Mouse (Mus musculus) megakaryocyte, adult 5-6 weeks (primary cell): ENCODE data around the gene Col27a1. TPM values are rescaled to one million over a fixed set of nuclear protein-coding genes. Genes with fewer than 3 reads are reported as not detected.

Experiments used
- ATAC-seq: 2 replicates; pipeline ENCODE4 v1.8.0; 2016; ENCODE audit warnings: mild to moderate bottlenecking, inconsistent platforms; ENCODE audit not compliant: poor library complexity, severe bottlenecking
- total RNA-seq, 2 experiments: library from RNA; stranded (forward) in 1 of 2; stranded (reverse) in 1 of 2; fragments of 153-499, 151-499 nt in 1 of 2; fragments of 221-1000, 200-1000 nt in 1 of 2; gene quantifications; 2 replicates each; pipeline versions ENCODE4 v1.2.3 to v1.2.4; 2015 to 2017

Gene Col27a1
- total RNA-seq, 2 experiments from 2014 or later, result 0.42 to 0.44 TPM

- ATAC-seq, result no peak
These were observed 148.3 kb downstream of the Col27a1 start, which contains the start of gene Orm2 for GRCm38 (mm10) chr4:63362150-63362549. Orm2 (plus strand) TSS chr4:63362449.

- ATAC-seq, result peak; percentile 80
These were observed 154.8 kb downstream of the Col27a1 start for GRCm38 (mm10) chr4:63368577-63368976.

- ATAC-seq, result no peak
These were observed 157.1 kb downstream of the Col27a1 start for GRCm38 (mm10) chr4:63370897-63371296.

GRCm38 (mm10) chr4:63371890-63372289 is 158.1 kb downstream of the Col27a1 start:
- peak; percentile 51 for ATAC-seq

DNA sequence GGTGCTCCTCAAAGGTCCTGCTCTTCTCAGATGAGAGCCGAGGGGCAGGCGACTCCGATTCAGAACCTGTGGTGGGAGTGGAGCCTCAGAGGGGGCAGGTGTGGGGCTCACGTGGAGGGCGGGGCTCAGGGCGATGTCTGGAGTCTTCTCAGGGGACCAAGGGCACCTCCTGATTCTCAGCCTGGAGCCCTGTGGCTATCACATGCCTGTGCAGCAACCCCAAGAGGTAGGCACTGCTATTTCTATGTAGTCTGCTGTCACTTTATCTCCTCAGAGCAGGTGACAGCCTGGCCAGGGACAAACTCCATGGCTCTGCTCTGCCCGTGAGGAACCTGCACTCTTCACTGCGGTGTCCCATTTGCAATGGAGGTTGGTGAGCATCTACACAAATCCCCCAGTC is 159.6 kb downstream of the Col27a1 start:
- no peak for ATAC-seq

DNA sequence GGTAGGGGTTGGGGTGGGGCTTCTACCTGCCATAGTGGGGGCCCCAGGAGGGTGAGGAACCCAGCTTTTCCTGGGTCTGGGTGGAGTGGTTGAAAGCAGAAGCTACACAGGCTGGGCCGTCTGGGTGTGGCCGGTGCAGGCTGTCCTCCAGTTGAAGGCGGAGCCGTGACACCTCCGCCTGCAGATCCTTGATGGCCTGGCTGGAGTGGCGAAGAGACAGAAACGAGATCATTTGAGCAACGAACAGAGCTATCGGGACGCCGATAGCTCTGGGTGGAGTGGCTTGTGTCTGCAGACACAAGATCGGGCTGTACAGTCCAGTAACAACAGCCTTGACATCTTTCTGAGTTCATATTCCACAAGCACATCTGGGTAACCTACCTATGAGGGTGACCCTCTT is 160.5 kb downstream of the Col27a1 start:
- ATAC-seq, result peak; percentile 74

DNA sequence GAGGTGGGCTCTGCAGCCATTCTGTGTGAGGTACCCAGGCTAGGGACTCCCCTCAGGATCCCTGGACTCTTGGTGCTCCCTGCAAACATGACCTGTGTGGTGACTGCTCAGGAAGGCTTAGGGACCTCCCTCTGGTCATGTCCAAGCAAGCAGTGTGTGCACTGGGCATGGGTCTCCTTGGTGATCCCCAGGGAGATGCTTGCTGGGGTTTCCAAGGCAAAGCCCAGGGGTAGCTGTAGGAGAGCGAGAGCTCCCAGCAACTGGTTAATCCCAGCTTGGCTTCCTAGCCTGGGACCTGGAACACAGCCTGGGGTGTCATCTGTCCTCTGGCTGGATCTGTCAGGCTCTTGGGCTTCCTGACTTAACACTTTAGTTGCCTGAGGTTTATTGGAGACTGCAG is 161.6 kb downstream of the Col27a1 start:
- no peak for ATAC-seq

GRCm38 (mm10) chr4:63377483-63377882 is 163.7 kb downstream of the Col27a1 start:
- ATAC-seq, result no peak

- no peak for ATAC-seq
These were observed 169.0 kb downstream of the Col27a1 start for GRCm38 (mm10) chr4:63382676-63383369.

DNA sequence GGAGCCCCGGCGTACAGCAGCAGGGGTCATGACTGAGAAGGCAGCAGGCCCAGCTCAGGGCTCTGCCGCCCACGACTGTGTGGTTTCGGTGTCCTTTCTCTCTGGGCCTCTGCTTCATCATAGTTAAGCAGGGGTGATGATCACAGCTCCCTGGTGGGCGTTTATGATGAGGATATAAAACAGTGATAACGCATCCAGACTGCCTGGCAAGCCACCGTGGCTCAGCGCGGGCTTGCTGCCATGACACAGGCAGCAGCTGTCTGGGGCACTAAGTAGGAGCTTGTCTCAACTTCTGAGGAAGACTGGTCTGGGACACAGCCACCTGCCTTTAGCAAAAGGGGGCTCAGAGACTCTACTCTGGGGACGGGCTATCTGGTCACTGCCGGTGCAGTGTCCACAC is 169.7 kb downstream of the Col27a1 start:
- no peak for ATAC-seq

DNA sequence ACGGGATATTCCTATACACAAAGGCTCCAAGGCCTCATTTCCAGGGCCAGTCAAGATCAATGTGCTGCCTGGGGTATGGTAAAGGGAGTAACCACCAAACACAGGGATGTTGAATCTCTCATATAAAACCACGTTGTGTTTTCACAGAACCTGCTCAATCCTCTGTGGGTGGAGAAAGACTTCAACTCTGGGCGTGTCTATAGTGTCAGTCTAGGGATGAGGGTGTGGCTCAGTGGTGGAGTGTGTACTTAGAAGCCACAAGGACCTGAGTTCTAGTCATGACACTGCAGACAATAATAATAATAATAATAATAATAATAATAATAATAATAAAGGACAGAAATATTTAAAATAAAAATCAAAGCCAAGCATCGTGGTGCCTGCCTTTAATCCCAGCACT is 170.5 kb downstream of the Col27a1 start:
- no peak for ATAC-seq

Other genes starting within 250 kb of the Col27a1 start
- 0.02 and 0.05 TPM in 2 replicates for gene Zfp618, start 248.4 kb upstream of the Col27a1 start, total RNA-seq (2015)
- not detected in 2 replicates for gene Zfp618, start 248.4 kb upstream of the Col27a1 start, total RNA-seq (2017)
- not detected in 2 replicates for gene Ambp, start 59.2 kb upstream of the Col27a1 start, total RNA-seq (2015)
- gene Ambp, start 59.2 kb upstream of the Col27a1 start, total RNA-seq (2017), result not detected in 2 replicates
- gene Kif12, start 41.9 kb upstream of the Col27a1 start, total RNA-seq (2015), result not detected in 2 replicates
- gene Kif12, start 41.9 kb upstream of the Col27a1 start, total RNA-seq (2017), result not detected in 2 replicates
- 18.3 and 25.9 TPM in 2 replicates for gene Orm1, start 130.6 kb downstream of the Col27a1 start, total RNA-seq (2015)
- 28.3 and 30.2 TPM in 2 replicates for gene Orm1, start 130.6 kb downstream of the Col27a1 start, total RNA-seq (2017)
- not detected in 2 replicates for gene Orm3, start 142.2 kb downstream of the Col27a1 start, total RNA-seq (2015)
- gene Orm3, start 142.2 kb downstream of the Col27a1 start, total RNA-seq (2017), result not detected in 2 replicates
- gene Orm2, start 148.4 kb downstream of the Col27a1 start, total RNA-seq (2015), result not detected in 2 replicates
- gene Orm2, start 148.4 kb downstream of the Col27a1 start, total RNA-seq (2017), result not detected in 2 replicates
- 84.6 and 91.2 TPM in 2 replicates for gene Akna, start 189.3 kb downstream of the Col27a1 start, total RNA-seq (2015)
- gene Akna, start 189.3 kb downstream of the Col27a1 start, total RNA-seq (2017), result 43.5 and 56.7 TPM in 2 replicates